Mouse (Mus musculus): ENCODE measurements around the gene Slc36a2.

DNA sequence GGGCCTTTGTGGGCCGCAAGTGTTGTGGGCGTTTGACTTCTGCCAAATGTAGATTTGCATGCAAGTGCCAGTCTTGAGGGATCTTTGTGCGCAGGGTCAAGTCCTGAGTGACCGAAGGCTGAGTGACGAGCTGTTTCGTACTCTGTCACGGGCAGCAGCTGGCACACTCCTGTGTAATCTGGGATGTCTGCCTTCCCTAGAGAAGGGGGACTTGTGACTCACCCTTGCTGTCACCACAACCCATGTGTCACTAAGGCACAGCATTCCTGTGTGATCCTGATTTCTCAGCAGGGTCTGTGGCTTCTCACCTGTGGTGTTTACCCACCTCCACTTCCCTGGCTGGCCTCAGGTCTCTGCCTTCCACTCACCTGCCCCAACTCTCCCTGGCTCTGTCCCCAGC, 33.0 kb upstream of the Slc36a2 start:
- TF ChIP-seq POLR2A (IDR thresholded peaks at IDR 0.05; ENCODE audit: control insufficient read depth, low read depth, low read length): no peak
- no peak for TF ChIP-seq CTCF (IDR thresholded peaks at IDR 0.05; ENCODE audit: control insufficient read depth, insufficient read depth, insufficient replicate concordance, low read depth, low read length)
